Mouse (Mus musculus) small intestine, adult 2 months (tissue): ENCODE measurements around the gene Alpk3.

Source experiments
- CTCF ChIP-seq: fragments of 200-500 bp; IDR thresholded peaks from 2 replicates; pipeline ENCODE4 v1.5.1; 2012; ENCODE audit warnings: low read depth, mild to moderate bottlenecking, control low read depth, inconsistent platforms, low read length, moderate library complexity, mixed read lengths; ENCODE audit not compliant: insufficient replicate concordance, insufficient read length; ENCODE audit errors: extremely low read depth
- POLR2A ChIP-seq: fragments of 200-500 bp; IDR thresholded peaks from 2 replicates; pipeline ENCODE4 v1.6.1; 2012; ENCODE audit warnings: low read depth, mild to moderate bottlenecking, control low read depth, inconsistent platforms, low read length, moderate library complexity

- TF ChIP-seq CTCF (no peak), POLR2A (no peak)
Observed at GRCm38 (mm10) chr7:81078740-81079139, 21.3 kb downstream of the Alpk3 start.
